Mouse (Mus musculus) myocyte (in vitro differentiated cells): ENCODE measurements around the gene Gper1.

Source experiments
- CEBPB ChIP-seq: IDR thresholded peaks from 2 replicates; pipeline ENCODE4 v1.6.1; 2011; ENCODE audit warnings: mild to moderate bottlenecking, moderate library complexity; ENCODE audit not compliant: poor library complexity, insufficient read depth, severe bottlenecking
- E2F4 ChIP-seq: IDR thresholded peaks from one replicate; pipeline ENCODE4 v1.6.1; 2011; ENCODE audit warnings: mild to moderate bottlenecking, control low read depth, moderate library complexity; ENCODE audit not compliant: insufficient read depth
- MAX ChIP-seq: IDR thresholded peaks from one replicate; pipeline ENCODE4 v1.6.1; 2011; ENCODE audit warnings: low read depth, mild to moderate bottlenecking, control low read depth
- MYOG ChIP-seq, 3 experiments: IDR thresholded peaks; one replicate each; pipeline ENCODE4 v1.6.1; 2011; ENCODE audit warnings: control low read depth in 2 of 3, low read depth in 2 of 3, mild to moderate bottlenecking in 2 of 3; ENCODE audit not compliant: insufficient read length in 2 of 3, control insufficient read depth in 1 of 3, insufficient read depth in 1 of 3
- POLR2A ChIP-seq: IDR thresholded peaks from one replicate; pipeline ENCODE4 v1.6.1; 2011; ENCODE audit warnings: low read depth, mild to moderate bottlenecking, control low read depth, moderate library complexity; ENCODE audit not compliant: insufficient read length
- SRF ChIP-seq: IDR thresholded peaks from one replicate; pipeline ENCODE4 v1.6.1; 2011; ENCODE audit warnings: low read depth; ENCODE audit not compliant: control insufficient read depth, insufficient read length
- TCF12 ChIP-seq: IDR thresholded peaks from one replicate; pipeline ENCODE4 v1.6.1; 2011; ENCODE audit warnings: mild to moderate bottlenecking, control low read depth; ENCODE audit not compliant: poor library complexity, insufficient read depth, severe bottlenecking
- TCF3 ChIP-seq: IDR thresholded peaks from one replicate; pipeline ENCODE4 v1.6.1; 2011; ENCODE audit warnings: low read depth, control low read depth; ENCODE audit not compliant: insufficient read length
- USF1 ChIP-seq: IDR thresholded peaks from one replicate; pipeline ENCODE4 v1.6.1; 2011; ENCODE audit warnings: low read depth, mild to moderate bottlenecking, control low read depth, moderate library complexity

- no peak for TF ChIP-seq TCF12
- TF ChIP-seq POLR2A = no peak
- TF ChIP-seq SRF = no peak
- TF ChIP-seq MAX = no peak
- no peak for TF ChIP-seq CEBPB
- no peak for TF ChIP-seq USF1
- no peak for TF ChIP-seq TCF3
- TF ChIP-seq MYOG (IDR thresholded peaks at IDR 0.05; ENCODE audit: control insufficient read depth in 1 of 3, insufficient read depth in 1 of 3, insufficient read length in 2 of 3, low read depth in 2 of 3) = no peak
- no peak for TF ChIP-seq E2F4
Observed at GRCm38 (mm10) chr5:139417480-139417879, 5.5 kb upstream of the Gper1 start.
